Mouse (Mus musculus) left cerebral cortex, postnatal 36 days (tissue): ENCODE data around the gene Rpe65. TPM values are rescaled to one million over a fixed set of nuclear protein-coding genes. Genes with fewer than 3 reads are reported as not detected.

Experiments used
- DNase-seq, 2 experiments: peaks; one replicate each; pipeline ENCODE4 v3.0.0; 2021 to 2022; ENCODE audit warnings: low spot score in 2 of 2, mixed read lengths in 1 of 2
- intact Hi-C: fragments of 180-260 bp; cut with DNase I; formaldehyde crosslinking; loops from one replicate; pipeline ENCODE4 v1.15.1; 2025
- total RNA-seq, 2 experiments: library from RNA; stranded (reverse); gene quantifications; 2 replicates each; pipeline ENCODE4 v1.2.3; 2021

Rpe65 gene
- 1 to 10 TPM in 1 of 2 experiments, under 1 TPM in 1; 0.62 to 1.4 TPM for total RNA-seq

DNA sequence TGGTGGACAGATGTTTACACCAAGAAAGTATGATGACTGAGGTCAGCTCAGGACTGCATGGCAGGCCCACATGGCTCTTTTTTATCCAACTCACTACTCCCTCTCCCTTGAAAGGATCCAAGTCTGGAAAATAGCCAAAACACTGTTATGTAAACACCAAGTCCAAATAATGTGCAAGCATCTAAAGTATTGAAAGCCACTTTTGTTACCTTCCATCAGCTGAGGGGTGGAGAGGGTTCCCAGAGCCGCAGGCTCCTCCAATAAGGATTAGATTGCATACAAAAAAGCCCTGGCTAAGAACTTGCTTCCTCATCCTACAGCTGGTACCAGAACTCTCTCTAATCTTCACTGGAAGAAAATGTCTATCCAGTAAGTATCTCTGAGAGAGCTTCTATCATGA lies at the start of gene Rpe65:
Rpe65 (plus strand) TSS at position 301 of the 400 bp plus-strand sequence.
- no peak for DNase-seq
- intact Hi-C loops = no loop called here

DNA sequence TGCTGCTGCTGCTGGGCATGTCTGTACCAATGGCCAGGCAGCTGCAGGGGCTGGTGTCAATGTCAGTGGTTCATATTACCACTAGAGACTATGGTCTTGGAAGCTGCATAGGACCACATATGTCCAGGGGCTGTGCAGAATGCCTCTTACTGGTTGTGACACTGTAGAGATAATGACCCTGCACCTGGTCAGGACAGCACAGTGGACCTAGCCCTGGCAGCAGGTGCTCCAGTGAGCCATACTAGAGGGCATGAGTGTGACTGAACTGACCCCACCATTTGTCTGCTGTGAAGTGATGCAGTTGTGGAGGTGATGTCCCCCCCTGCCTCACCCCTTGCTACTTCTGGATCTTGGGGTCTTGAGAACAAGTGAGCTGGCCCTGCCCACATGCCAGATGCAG lies 48.8 kb upstream of the Rpe65 start:
- no peak for DNase-seq

DNA sequence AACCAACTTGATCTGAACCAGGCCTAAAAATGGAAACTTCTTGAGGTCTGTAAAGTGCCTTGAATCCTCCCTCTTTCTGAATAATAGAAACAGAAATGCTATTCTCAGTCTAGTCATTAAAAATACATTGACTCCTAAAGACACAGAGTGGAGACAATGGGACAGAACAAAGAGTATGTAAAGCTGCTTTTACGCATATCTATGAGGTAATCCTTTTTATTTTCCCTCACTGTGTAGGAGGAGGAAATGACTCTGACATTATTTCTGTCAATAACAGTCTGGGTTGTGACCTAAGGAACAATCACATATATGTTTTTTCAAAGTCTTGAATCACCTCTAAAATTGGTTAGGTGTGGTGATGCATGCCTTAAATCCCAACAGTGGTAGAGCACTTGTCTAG lies 16.0 kb downstream of the Rpe65 start:
- no peak for DNase-seq
- intact Hi-C loops = no loop called here

More for the DNA sequence above, 48.8 kb upstream of the Rpe65 start:
- intact Hi-C loops = no loop called here

DNA sequence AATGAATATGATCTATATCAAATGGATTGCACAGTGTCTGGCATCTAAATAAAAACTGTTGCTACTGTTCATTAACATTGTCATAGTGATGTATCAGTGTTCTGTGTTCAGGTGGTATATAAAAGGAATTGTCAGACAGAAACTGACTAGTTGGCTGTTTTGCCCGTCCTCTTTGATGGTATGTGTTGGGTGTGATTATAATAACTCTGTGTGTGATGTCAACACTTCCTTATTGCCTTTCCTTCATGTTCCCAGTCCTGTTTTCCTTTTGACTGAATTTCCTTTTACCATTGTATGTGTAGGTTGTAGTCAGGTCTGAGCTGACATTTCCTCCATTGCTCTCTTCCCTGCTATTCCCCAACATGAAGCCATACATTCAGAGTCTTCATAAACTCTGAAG lies 22.1 kb downstream of the Rpe65 start:
- intact Hi-C loops = no loop called here
- DNase-seq = no peak

DNA sequence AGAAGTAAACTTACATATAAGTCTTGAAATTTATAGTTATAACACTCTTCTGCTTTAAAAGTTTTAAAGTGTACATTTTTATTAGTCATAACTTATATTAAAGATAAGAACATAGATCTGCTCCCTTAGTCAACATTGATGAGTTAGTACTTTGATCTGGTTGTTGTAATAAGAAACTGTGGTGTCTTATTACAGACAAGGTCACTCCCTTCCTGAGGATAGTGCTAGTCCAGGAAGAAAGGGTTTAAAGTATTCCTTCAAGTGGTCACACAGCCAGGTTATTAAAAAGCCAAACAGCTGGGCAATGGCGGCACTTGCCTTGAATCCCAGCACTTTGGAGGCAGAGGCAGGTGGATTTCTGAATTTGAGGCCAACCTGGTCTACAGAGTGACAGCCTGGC lies 25.0 kb downstream of the Rpe65 start:
- intact Hi-C loops = no loop called here

DNA sequence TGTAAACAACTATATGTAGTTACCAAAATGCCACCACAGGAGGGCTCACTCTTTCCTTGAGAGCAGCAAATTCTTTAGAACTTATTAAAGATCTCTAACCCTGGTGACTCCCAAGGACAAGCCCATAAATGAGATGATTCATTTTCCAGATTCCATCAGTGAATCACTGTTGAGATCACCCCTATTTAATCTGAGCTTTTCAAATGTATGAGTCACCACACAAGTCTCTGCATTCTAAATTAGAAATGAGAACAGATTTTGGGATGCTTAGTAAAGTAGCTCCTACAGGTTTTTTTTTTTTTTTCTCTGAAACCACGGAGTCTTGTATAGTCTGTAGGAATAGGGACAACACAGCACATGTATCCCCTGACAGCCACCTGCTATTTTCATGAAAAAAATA lies 61.8 kb downstream of the Rpe65 start:
- DNase-seq = no peak
- intact Hi-C loops = loop anchor here (5.0 kb wide), 1 partner anchor 182 kb away; no protein-coding TSS in a partner anchor

More for the DNA sequence above, 25.0 kb downstream of the Rpe65 start:
- no peak for DNase-seq

DNA sequence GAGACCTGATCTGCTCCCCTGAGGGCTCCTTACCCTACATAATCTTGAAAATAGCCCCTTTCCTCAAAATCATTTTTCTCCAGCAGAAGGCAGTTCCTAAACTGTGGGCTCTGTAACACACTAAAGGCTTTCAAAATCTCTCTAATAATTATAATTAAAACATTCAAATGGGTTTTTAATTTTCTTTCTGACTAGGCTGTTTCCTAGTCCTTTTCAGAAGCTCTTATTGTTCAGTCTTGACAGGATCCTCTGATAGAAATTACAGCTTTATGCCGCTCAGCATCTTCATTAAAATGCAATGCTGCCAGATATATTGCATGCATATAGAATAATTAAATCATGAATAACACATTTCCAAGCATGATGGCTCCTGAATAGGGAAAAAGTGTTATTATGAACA lies 64.4 kb downstream of the Rpe65 start:
- intact Hi-C loops = loop anchor here (5.0 kb wide), 1 partner anchor 179 kb away; no protein-coding TSS in a partner anchor
- no peak for DNase-seq

Other genes starting within 250 kb of the Rpe65 start
- gene Depdc1a, start 103.7 kb upstream of the Rpe65 start, total RNA-seq = under 1 TPM in 1 of 2 experiments, not detected in 1; 0.17 TPM
- gene Wls, start 240.5 kb downstream of the Rpe65 start, total RNA-seq = 10 to 100 TPM; 42.7 to 43.2 TPM